Mouse (Mus musculus) lung, embryonic 16.5 days (tissue): Measurements from ENCODE around the gene Mxd3. TPM values are rescaled to one million over a fixed set of nuclear protein-coding genes. Genes with fewer than 3 reads are reported as not detected.
A peak's percentile ranks its signal among the peaks of the same experiment; 100 is the strongest.

Experiments used
- ATAC-seq: fragments of 200-750 bp; cut with Nextera tagmentation; 2 replicates; pipeline ENCODE4 v1.8.0; 2017; ENCODE audit warnings: low read depth, mild to moderate bottlenecking, moderate library complexity
- H3K27ac ChIP-seq: fragments of 300-500 bp; sonication (generic); 2 replicates; pipeline ENCODE4 v1.5.1; 2014; ENCODE audit warnings: mild to moderate bottlenecking, control low read depth, low read length
- H3K27me3 ChIP-seq: fragments of 300-500 bp; sonication (generic); 2 replicates; pipeline ENCODE4 v1.6.1; 2014; ENCODE audit warnings: low read depth, low read length, mixed read lengths; ENCODE audit not compliant: control insufficient read depth, insufficient read depth
- H3K36me3 ChIP-seq: fragments of 300-500 bp; sonication (generic); 2 replicates; pipeline ENCODE4 v1.6.1; 2014; ENCODE audit warnings: low read length; ENCODE audit not compliant: control insufficient read depth, insufficient read depth
- H3K4me1 ChIP-seq: fragments of 300-500 bp; sonication (generic); replicated peaks from 2 replicates; pipeline ENCODE4 v1.6.1; 2014; ENCODE audit warnings: low read length, mixed read lengths; ENCODE audit not compliant: control insufficient read depth, insufficient read depth
- H3K4me2 ChIP-seq: fragments of 300-500 bp; sonication (generic); 2 replicates; pipeline ENCODE4 v1.6.1; 2014; ENCODE audit warnings: low read depth, low read length, control low read depth
- H3K4me3 ChIP-seq: fragments of 300-500 bp; sonication (generic); 2 replicates; pipeline ENCODE4 v1.5.1; 2014; ENCODE audit warnings: mild to moderate bottlenecking, low read length, control low read depth
- H3K9ac ChIP-seq: fragments of 300-500 bp; sonication (generic); 2 replicates; pipeline ENCODE4 v1.6.1; 2014; ENCODE audit warnings: low read length, control low read depth
- H3K9me3 ChIP-seq: fragments of 300-500 bp; sonication (generic); 2 replicates; pipeline ENCODE4 v1.6.1; 2016; ENCODE audit warnings: low read length; ENCODE audit not compliant: control insufficient read depth
- WGBS: fragments of 180-500 bp; shearing (Covaris S2); extraction: QIAGEN DNeasy Blood & Tissue Kit; methylation state at CpG from one replicate; pipeline ENCODE4 v1.1.7; 2014; 5-methylcytosine and 5-hydroxymethylcytosine counted together
- polyA plus RNA-seq: library from polyadenylated mRNA; unstranded; fragments of >200 nt; fragmentation: Nextera tagmentation; extraction: Ambion mirVana; gene quantifications from 2 replicates; pipeline ENCODE4 v1.2.1, GENCODE M21; 2015

The Mxd3 gene
- 44.0 and 46.4 TPM in 2 replicates for polyA plus RNA-seq

DNA sequence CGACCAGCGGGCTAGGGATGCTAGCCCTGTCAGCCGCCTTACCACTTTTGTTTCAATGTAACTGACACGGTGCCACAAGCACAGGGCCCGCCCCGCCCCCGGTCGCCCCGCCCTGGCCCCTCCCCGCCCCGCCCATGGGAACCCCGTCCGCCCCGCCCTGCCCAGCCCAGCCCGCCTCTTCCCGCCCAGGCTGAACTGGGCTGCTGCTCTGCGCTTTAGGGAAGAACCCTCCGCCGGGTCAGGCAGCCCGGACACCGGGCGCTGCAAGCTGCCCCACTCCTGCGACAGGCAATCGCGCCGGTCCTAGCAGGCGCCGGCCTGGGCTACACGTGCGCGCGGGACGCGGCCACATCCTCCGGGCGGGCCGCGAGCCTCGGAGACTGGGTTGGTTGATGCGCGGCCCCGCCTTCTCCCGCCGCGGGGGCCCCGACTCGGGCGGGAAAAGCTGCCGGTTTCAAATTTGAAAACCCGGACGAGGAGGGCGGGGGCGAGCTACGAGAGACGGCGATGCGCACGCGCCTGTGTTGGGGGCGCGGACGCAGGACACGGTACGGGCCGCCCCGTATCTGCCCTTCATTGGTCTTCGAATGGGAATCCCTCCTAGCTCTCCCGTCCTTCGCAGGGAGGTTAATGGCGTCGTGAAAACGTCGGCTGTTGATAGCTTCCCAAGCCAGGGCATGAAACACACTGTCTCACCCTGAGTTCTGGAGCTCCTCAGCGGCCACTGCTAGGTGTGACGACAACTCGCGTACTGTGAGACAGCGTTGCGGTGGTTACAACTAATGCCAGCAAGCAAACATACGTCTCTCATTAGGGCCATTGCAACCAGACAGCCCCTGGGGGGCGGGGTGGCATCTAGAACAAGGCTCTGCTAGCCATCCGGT is at the start of gene Mxd3:
Gene Mxd3 (minus strand): TSS at position 141 of the 884 bp plus-strand sequence.
- Histone ChIP-seq H3K27ac (peak within 1 kb of the TSS; percentile 91), H3K4me3 (peak within 1 kb of the TSS; percentile 66), H3K36me3 (peaks cover 11% of the 10 kb centered on the region), H3K27me3 (no peaks in the 10 kb centered on the region), H3K9ac (peak within 1 kb of the TSS; percentile 76), H3K4me2 (peak within 1 kb of the TSS; percentile 74), H3K9me3 (no peaks in the 10 kb centered on the region), H3K4me1 (peaks cover 32% of the 10 kb centered on the region)
- peak; percentile 90 for ATAC-seq
- WGBS, result under 1% methylated on average over 71 of the region's 82 CpGs

DNA sequence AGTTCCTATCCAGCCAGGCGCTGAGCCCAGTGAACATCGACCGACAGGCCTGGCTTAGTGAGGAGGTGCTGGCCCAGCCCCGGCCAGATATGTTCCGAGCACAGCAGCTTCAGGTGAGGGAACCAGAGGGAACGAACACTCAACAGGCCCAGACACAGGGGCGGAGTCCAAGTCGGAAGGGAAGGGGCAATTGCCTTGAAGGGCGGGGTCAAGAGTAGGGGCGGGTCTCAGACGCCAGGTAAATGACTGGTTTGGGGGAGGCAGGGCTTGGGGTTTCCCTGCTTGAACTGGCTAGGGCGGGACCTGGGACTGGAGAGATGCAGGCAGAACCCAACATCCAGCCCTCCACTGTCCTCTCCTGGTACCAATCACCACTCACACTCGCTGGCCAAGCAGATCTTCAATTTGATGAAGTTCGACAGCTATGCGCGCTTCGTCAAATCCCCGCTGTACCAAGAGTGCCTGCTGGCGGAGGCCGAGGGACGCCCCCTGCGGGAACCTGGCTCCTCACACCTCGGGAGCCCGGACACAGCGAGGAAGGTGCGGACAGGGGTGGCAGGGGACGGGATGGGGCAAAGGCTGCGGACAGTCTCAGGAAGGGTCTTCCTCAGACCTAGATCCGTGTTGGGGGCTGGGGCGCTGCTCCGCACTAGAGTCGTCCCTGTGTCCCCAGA is 49.4 kb upstream of the Mxd3 start:
- Histone ChIP-seq H3K9ac (no peak overlapping the region), H3K27ac (no peak overlapping the region), H3K36me3 (no peaks in the 10 kb centered on the region), H3K27me3 (peaks cover 29% of the 10 kb centered on the region), H3K4me2 (peak overlapping the region; percentile 29), H3K4me3 (peak overlapping the region; percentile 16), H3K9me3 (no peaks in the 10 kb centered on the region), H3K4me1 (no peaks in the 10 kb centered on the region)
- WGBS, result 7% methylated on average over 32 of the region's 32 CpGs
- ATAC-seq, result peak; percentile 38; the same call in 1 of the 2 replicates

DNA sequence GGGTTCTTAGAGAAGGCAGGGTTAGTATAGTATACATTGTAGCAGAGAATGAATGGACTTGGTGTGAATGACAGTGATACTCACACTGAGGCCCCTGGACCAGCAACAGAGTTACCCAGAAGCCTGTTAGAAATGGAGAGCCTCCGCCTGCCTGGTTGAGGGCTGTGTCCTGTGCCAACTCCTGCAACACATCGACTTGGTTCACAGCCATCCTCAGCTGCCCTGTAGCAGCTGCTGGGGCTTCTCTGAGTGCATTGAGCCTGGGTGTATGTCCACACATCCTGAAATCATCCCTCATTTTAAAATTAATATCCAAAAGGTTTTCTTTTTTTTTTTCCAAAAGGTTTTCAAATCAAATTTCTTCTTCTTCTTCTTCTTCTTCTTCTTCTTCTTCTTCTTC is 46.3 kb upstream of the Mxd3 start:
- no peak for ATAC-seq
- Histone ChIP-seq H3K27me3 (peaks cover 26% of the 10 kb centered on the region), H3K4me1 (no peaks in the 10 kb centered on the region), H3K4me2 (no peak overlapping the region), H3K36me3 (no peaks in the 10 kb centered on the region), H3K4me3 (no peak overlapping the region), H3K9ac (no peak overlapping the region), H3K9me3 (no peaks in the 10 kb centered on the region), H3K27ac (no peak overlapping the region)
- 58% methylated on average over 2 of the region's 2 CpGs for WGBS

DNA sequence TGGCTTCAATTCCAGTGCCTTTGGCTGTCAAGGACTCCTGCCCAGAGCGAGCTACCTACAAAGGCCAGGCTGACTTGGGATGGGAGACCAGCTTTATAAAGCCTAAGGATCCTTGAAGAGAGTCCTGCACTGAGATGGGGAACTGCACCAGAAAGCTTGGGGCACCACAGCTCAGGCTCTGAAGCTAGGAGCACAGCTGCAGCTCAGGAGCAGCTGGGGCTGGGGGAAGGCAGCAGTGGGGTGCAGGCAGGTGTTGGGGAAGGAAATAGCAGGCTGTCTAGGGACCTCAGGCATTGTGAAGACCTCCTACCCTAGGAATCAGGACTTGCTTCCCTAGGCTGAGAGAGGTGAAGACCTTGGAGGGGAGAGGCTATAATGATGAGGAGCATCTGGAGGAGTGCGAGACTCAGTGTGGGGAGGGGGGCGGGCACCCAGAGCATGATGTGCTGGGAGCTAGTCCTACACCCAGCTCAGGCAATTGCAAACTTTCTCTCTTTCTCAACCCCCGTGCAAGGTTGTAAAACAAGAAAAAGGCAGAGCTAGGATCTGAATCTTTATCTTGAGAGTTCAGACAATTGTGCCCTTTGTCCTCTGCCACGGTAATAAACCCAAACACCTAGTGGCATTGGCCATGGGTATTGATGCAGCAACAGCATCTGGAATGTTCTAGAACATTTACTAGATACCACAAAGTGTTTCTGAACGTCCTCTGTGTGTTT is 44.7 kb upstream of the Mxd3 start:
- H3K4me1 ChIP-seq, result peaks cover under 1% of the 10 kb centered on the region
- no peak overlapping the region for H3K9ac ChIP-seq
- 51% methylated on average over 6 of the region's 6 CpGs for WGBS
- peaks cover 20% of the 10 kb centered on the region for H3K27me3 ChIP-seq
- no peak overlapping the region for H3K4me3 ChIP-seq
- ATAC-seq, result no peak
- no peaks in the 10 kb centered on the region for H3K36me3 ChIP-seq
- H3K27ac ChIP-seq, result no peak overlapping the region
- no peak overlapping the region for H3K4me2 ChIP-seq
- H3K9me3 ChIP-seq, result no peaks in the 10 kb centered on the region

DNA sequence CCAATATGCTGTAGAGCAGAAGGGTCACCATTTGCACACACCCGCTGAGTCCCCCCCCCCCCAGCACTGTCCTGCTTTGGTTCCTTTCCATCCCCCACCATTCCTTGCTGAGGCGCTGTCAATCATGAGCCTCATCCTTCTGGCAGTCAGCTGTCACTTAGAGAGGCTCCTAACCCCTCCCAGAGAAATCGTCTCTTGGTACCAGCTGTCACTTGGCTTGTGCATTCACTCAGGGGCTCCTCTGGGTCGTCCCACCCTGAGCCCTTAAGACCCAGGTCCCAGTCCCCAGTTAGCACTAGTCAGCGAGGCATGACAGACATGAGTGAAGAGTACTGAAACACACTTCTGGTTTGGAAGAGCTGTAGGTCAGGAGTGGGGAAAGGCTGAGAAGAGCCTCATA is 42.1 kb upstream of the Mxd3 start:
- Histone ChIP-seq H3K27ac (no peak overlapping the region), H3K27me3 (no peaks in the 10 kb centered on the region), H3K4me2 (no peak overlapping the region), H3K9me3 (no peaks in the 10 kb centered on the region), H3K9ac (no peak overlapping the region), H3K4me3 (no peak overlapping the region), H3K36me3 (no peaks in the 10 kb centered on the region), H3K4me1 (peaks cover 3% of the 10 kb centered on the region)
- 54% methylated on average over 5 of the region's 5 CpGs for WGBS
- no peak for ATAC-seq

DNA sequence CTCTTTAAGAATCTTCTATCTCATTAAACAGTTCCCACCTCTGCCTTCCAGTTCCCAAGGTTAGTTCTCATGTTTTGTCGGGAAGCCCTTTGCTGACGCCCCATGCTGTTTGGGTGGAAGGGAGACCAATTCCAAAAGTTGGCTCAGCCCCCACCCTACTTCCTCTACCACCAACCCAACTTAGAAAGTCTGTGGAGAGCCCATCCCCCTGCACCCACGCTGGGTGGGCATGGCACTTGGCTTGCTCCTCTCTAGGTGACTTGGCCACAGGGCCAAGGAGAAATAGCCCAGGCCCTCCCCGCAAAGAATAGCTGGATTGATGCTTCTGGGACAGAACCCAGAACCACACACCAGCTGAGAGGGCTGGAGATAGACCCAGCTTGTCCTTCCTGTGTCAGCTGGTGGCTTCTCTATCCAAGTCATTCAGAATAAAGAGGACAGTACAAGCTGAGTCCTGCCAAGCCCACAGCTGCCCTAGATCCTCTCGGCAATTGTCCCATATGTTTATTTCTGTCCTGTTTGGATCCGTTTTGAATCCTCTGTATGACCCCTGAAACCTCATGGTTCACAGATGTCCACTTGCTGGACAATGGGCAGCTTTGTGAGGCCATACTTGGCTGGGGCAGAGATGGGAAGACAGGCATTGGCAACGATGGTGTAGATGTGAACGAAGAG is 41.5 kb upstream of the Mxd3 start:
- no peaks in the 10 kb centered on the region for H3K36me3 ChIP-seq
- H3K27ac ChIP-seq, result no peak overlapping the region
- WGBS, result 57% methylated on average over 8 of the region's 8 CpGs
- no peak overlapping the region for H3K4me3 ChIP-seq
- no peaks in the 10 kb centered on the region for H3K27me3 ChIP-seq
- H3K4me2 ChIP-seq, result no peak overlapping the region
- no peaks in the 10 kb centered on the region for H3K9me3 ChIP-seq
- H3K9ac ChIP-seq, result no peak overlapping the region
- H3K4me1 ChIP-seq, result peaks cover 3% of the 10 kb centered on the region
- no peak for ATAC-seq

DNA sequence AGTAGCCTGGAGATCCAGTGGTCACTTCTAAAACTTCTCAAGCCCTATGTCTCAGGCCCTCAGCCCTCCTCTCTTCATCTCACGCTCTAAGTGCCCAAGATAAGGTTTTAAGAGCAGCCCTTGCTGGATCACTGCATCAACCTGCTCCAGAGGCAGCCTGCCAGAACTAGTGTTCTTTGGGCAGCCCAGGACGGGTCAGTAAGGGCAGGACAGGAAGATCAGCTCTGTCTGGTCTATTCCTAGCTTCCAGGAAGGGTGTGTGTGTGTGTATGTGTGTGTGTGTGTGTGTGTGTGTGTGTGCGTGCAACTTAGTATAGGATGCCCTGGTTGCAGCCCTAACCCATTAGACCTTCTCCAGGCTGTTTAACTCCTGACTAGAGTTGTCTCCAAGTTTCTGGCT is 40.6 kb upstream of the Mxd3 start:
- H3K27me3 ChIP-seq, result no peaks in the 10 kb centered on the region
- H3K4me3 ChIP-seq, result no peak overlapping the region
- WGBS, result 50% methylated on average over 3 of the region's 3 CpGs
- H3K4me2 ChIP-seq, result no peak overlapping the region
- peaks cover 3% of the 10 kb centered on the region for H3K4me1 ChIP-seq
- no peak for ATAC-seq
- H3K27ac ChIP-seq, result no peak overlapping the region
- H3K9ac ChIP-seq, result no peak overlapping the region
- no peaks in the 10 kb centered on the region for H3K36me3 ChIP-seq
- H3K9me3 ChIP-seq, result no peaks in the 10 kb centered on the region

DNA sequence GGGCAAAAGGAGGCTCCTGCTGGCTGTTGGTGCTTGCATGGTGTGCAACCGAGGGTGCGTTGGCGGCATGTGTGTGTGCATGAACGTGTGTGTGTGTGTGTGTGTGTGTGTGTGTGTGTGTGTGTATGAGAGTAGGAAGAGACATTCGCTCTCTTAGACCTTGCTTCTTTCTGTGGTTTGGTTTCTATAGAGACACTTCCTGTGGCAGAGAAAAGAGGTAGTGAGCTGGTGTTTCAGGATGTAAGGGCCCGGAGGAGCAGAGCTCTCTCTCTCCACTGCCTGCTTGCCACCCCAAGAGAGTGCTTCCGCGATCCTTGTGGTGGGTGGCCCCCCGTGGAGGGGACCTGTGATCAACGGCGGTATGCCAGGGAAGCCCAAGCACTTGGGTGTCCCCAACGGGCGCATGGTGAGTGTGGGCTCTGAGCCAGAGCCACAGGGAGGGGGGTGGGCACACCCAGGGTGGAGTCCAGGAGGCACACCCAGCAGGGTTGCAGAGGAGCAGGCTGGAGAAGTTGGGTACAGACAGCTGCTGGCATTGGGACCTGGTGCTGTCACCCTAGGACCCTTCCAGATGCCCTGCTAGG is 40.0 kb upstream of the Mxd3 start, which contains the start of gene Rgs14:
Gene Rgs14 (plus strand): TSS at position 202 of the 584 bp plus-strand sequence.
- WGBS, result 37% methylated on average over 13 of the region's 13 CpGs
- Histone ChIP-seq H3K36me3 (no peaks in the 10 kb centered on the region), H3K9ac (no peak within 1 kb of the TSS), H3K4me2 (peak within 1 kb of the TSS; percentile 33; the same call in 1 of the 2 replicates), H3K4me3 (peak within 1 kb of the TSS; percentile 20), H3K9me3 (no peaks in the 10 kb centered on the region), H3K27me3 (no peaks in the 10 kb centered on the region), H3K27ac (no peak within 1 kb of the TSS; the same call in 1 of the 2 replicates), H3K4me1 (peaks cover 3% of the 10 kb centered on the region)
- ATAC-seq, result peak; percentile 58
